Mouse (Mus musculus) forebrain, embryonic 12.5 days (tissue): ENCODE measurements around the gene Lyve1. TPM values are rescaled to one million over a fixed set of nuclear protein-coding genes. Genes with fewer than 3 reads are reported as not detected.
A peak's percentile ranks its signal among the peaks of the same experiment; 100 is the strongest.

Experiments used
- ATAC-seq: fragments of 200-750 bp; cut with Nextera tagmentation; 2 replicates; pipeline ENCODE4 v1.8.0; 2017; ENCODE audit warnings: moderate TSS enrichment; ENCODE audit not compliant: low FRiP score
- H3K27ac ChIP-seq: fragments of 300-500 bp; sonication (generic); 2 replicates; pipeline ENCODE4 v1.5.1; 2016; ENCODE audit warnings: mild to moderate bottlenecking
- H3K27me3 ChIP-seq: fragments of 300-500 bp; sonication (generic); 2 replicates; pipeline ENCODE4 v1.6.1; 2016; ENCODE audit warnings: mild to moderate bottlenecking
- H3K36me3 ChIP-seq: fragments of 300-500 bp; sonication (generic); replicated peaks from 2 replicates; pipeline ENCODE4 v1.6.1; 2016; ENCODE audit warnings: mild to moderate bottlenecking
- H3K4me1 ChIP-seq: fragments of 300-500 bp; sonication (generic); 2 replicates; pipeline ENCODE4 v1.6.1; 2016
- H3K4me2 ChIP-seq: fragments of 300-500 bp; sonication (generic); 2 replicates; pipeline ENCODE4 v1.6.1; 2016; ENCODE audit warnings: mild to moderate bottlenecking, moderate library complexity
- H3K4me3 ChIP-seq: fragments of 300-500 bp; sonication (generic); replicated peaks from 2 replicates; pipeline ENCODE4 v1.5.1; 2016; ENCODE audit warnings: mild to moderate bottlenecking
- H3K9ac ChIP-seq: fragments of 300-500 bp; sonication (generic); 2 replicates; pipeline ENCODE4 v1.6.1; 2016; ENCODE audit warnings: mild to moderate bottlenecking
- H3K9me3 ChIP-seq: fragments of 300-500 bp; sonication (generic); 2 replicates; pipeline ENCODE4 v1.6.1; 2016
- WGBS: fragments of 180-500 bp; shearing (Covaris S2); methylation state at CpG from one replicate; pipeline ENCODE4 v1.1.7; 2016; 5-methylcytosine and 5-hydroxymethylcytosine counted together
- polyA plus RNA-seq: library from polyadenylated mRNA; unstranded; fragments of >200 nt; fragmentation: Nextera tagmentation; extraction: Ambion mirVana; gene quantifications from 2 replicates; pipeline ENCODE4 v1.2.1, GENCODE M21; 2016

The Lyve1 gene
- polyA plus RNA-seq, 1 experiment from 2014 or later: 3.0 TPM

DNA sequence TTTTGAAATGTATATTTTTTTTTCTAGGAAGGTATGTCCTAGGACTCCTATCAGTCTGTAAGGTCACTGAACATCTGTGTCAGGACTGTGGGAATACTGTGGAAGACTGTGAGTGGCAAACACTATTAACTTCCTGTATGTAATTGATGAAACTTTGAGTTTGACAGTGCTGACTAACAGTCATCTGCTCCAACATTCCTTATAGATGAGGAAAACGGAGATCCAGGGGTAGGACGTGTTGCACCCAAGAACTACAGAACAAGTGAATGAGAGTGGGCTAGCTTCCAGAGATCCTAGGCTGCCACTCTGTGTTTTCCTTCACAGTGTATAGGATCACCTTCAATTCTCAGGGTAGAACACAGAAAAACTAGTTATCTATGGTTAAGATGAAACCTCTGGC, 15.7 kb downstream of the Lyve1 start:
- Histone ChIP-seq H3K27ac (no peak overlapping the region), H3K36me3 (no peaks in the 10 kb centered on the region), H3K4me1 (peaks cover 10% of the 10 kb centered on the region), H3K27me3 (no peaks in the 10 kb centered on the region), H3K4me2 (no peak overlapping the region), H3K9ac (no peak overlapping the region), H3K4me3 (no peak overlapping the region), H3K9me3 (0 out of 2 replicates have a peak, but pooled peaks cover 4% of the 10 kb centered on the region)
- ATAC-seq: no peak
- WGBS: 84% methylated on average over 2 of the region's 2 CpGs

DNA sequence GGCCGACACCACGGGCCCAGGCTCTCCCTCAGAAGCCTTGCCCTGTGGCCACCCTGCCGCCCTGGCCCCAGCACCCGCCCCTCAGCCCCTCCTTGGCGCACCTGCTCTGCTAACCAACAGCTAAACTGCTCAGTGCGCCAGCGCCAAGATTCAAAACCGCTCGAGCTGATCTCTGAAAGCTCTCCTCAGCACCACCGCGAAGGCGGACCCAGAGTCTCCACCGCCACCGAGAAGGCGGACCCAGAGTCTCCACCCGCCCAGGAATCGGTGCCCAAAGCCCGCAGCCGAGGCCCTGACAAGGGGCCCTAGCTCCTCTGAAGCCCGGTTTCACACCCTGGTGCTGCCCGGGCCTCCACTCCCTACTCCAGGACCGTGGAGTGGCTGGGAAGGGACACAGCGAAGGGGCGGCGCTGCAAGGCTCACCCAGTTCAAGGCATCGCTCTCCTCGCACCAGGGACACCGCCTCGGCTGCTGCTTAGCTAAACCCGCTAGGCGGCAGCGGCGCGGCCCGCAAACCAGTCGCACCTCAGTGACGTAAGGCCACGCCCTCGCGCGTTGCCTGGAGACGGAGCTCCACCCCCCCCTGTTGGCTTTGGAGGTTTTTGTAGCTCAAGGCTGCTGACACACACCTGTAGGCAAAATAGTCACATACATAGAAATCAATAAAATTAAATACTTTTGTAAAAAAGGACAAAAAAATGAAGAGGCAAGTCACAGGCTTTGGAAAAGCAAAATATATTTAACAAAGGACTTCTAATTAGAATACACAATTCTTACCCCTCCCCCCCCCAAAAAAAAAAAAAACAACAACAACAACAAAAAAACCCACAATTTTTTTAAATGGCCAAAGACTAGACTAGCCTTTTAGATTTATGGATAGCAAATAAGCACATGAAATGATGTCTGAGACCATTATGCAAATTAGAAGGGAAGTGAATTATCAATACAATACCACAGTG, 18.8 kb downstream of the Lyve1 start, which contains the start of gene Rnf141:
TSS of gene Rnf141 (minus strand) at position 542 of the 959 bp plus-strand sequence.
- peak within 1 kb of the TSS; percentile 86 for H3K27ac ChIP-seq
- no peaks in the 10 kb centered on the region for H3K27me3 ChIP-seq
- 1% methylated on average over 42 of the region's 42 CpGs for WGBS
- H3K4me3 ChIP-seq: peak within 1 kb of the TSS; percentile 67
- peak within 1 kb of the TSS; percentile 70 for H3K4me2 ChIP-seq
- peaks cover 10% of the 10 kb centered on the region for H3K4me1 ChIP-seq
- peak within 1 kb of the TSS; percentile 83 for H3K9ac ChIP-seq
- H3K36me3 ChIP-seq: no peaks in the 10 kb centered on the region
- ATAC-seq: peak; percentile 95
- H3K9me3 ChIP-seq: 0 out of 2 replicates have a peak, but pooled peaks cover 4% of the 10 kb centered on the region

GRCm38 (mm10) chr7:110840332-110840731, 22.7 kb downstream of the Lyve1 start:
- H3K4me2 ChIP-seq: no peak overlapping the region
- no peak overlapping the region for H3K9ac ChIP-seq
- H3K4me1 ChIP-seq: peaks cover 10% of the 10 kb centered on the region
- no peaks in the 10 kb centered on the region for H3K9me3 ChIP-seq
- no peaks in the 10 kb centered on the region for H3K36me3 ChIP-seq
- no peak overlapping the region for H3K27ac ChIP-seq
- H3K4me3 ChIP-seq: no peak overlapping the region
- H3K27me3 ChIP-seq: no peaks in the 10 kb centered on the region
- 85% methylated on average over 4 of the region's 4 CpGs for WGBS
- no peak for ATAC-seq

DNA sequence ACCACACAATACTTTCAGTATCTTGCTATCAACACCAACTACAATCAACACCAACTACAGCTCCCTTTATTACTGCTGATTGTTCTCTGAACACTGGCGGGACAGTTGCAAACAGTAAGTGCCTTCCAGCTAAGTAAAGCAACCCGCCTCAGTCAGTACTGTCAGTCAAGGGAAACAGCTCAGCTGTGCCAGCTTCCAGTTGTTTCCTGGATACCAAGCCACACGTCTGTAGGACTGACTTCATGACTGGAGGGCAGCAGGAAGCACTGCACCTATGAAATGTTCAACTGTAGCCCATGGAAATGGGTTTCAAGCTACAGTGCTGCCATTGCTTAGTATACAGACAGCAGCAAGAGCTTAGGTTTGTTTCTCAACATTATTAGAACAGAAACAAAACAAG, 28.5 kb downstream of the Lyve1 start:
- H3K9ac ChIP-seq: no peak overlapping the region
- no peak overlapping the region for H3K4me2 ChIP-seq
- H3K4me1 ChIP-seq: no peaks in the 10 kb centered on the region
- peaks cover 23% of the 10 kb centered on the region; the same call in 1 of the 2 replicates for H3K36me3 ChIP-seq
- no peak overlapping the region for H3K4me3 ChIP-seq
- ATAC-seq: no peak
- 73% methylated on average over 3 of the region's 3 CpGs for WGBS
- no peaks in the 10 kb centered on the region for H3K27me3 ChIP-seq
- H3K9me3 ChIP-seq: no peaks in the 10 kb centered on the region
- no peak overlapping the region for H3K27ac ChIP-seq

DNA sequence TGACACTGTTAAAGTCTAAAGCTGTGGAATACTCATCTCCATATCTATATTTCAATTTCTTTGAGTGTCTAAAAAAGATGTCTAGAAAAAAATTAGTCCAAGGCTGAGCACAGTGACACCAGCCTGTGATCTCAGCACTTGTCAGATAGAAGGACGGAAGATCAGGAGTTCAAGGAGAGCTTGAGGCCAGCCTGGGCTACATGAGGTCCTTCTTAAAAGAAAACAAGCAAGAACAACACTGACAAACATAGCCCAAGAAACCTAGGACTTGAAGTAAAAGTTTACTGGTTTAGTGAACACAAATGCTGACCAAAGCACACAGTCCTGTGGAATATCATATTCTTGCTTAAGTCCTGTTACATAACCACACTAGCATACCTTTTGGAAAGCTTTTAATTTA, 29.0 kb downstream of the Lyve1 start:
- H3K4me2 ChIP-seq: no peak overlapping the region
- WGBS: 91% methylated on average over 1 of the region's 1 CpGs
- peaks cover 28% of the 10 kb centered on the region for H3K36me3 ChIP-seq
- no peaks in the 10 kb centered on the region for H3K27me3 ChIP-seq
- H3K4me3 ChIP-seq: no peak overlapping the region
- H3K4me1 ChIP-seq: no peaks in the 10 kb centered on the region
- H3K9ac ChIP-seq: no peak overlapping the region
- no peak for ATAC-seq
- no peaks in the 10 kb centered on the region for H3K9me3 ChIP-seq
- no peak overlapping the region for H3K27ac ChIP-seq

GRCm38 (mm10) chr7:110833024-110833423, 30.0 kb downstream of the Lyve1 start:
- ATAC-seq: no peak

GRCm38 (mm10) chr7:110823995-110824953, 38.8 kb downstream of the Lyve1 start:
- no peak overlapping the region for H3K27ac ChIP-seq
- no peaks in the 10 kb centered on the region for H3K4me1 ChIP-seq
- 92% methylated on average over 8 of the region's 8 CpGs for WGBS
- H3K9me3 ChIP-seq: no peaks in the 10 kb centered on the region
- H3K4me2 ChIP-seq: no peak overlapping the region
- no peaks in the 10 kb centered on the region for H3K27me3 ChIP-seq
- H3K36me3 ChIP-seq: peaks cover 19% of the 10 kb centered on the region
- ATAC-seq: no peak
- no peak overlapping the region for H3K4me3 ChIP-seq
- H3K9ac ChIP-seq: no peak overlapping the region

More at GRCm38 (mm10) chr7:110833024-110833423, 30.0 kb downstream of the Lyve1 start:
- WGBS: 96% methylated on average over 1 of the region's 1 CpGs
- Histone ChIP-seq H3K9ac (no peak overlapping the region), H3K36me3 (peaks cover 31% of the 10 kb centered on the region), H3K4me1 (no peaks in the 10 kb centered on the region), H3K9me3 (no peaks in the 10 kb centered on the region), H3K4me3 (no peak overlapping the region), H3K27ac (no peak overlapping the region), H3K4me2 (no peak overlapping the region), H3K27me3 (no peaks in the 10 kb centered on the region)

GRCm38 (mm10) chr7:110823593-110823992, 39.4 kb downstream of the Lyve1 start:
- H3K9me3 ChIP-seq: no peaks in the 10 kb centered on the region
- WGBS: 92% methylated on average over 4 of the region's 4 CpGs
- H3K4me2 ChIP-seq: no peak overlapping the region
- no peak overlapping the region for H3K4me3 ChIP-seq
- ATAC-seq: no peak
- no peak overlapping the region for H3K9ac ChIP-seq
- H3K36me3 ChIP-seq: peaks cover 13% of the 10 kb centered on the region
- H3K27me3 ChIP-seq: no peaks in the 10 kb centered on the region
- H3K27ac ChIP-seq: no peak overlapping the region
- H3K4me1 ChIP-seq: no peaks in the 10 kb centered on the region

- H3K4me1 ChIP-seq: no peaks in the 10 kb centered on the region
- peaks cover 13% of the 10 kb centered on the region for H3K36me3 ChIP-seq
- ATAC-seq: no peak
- no peak overlapping the region for H3K27ac ChIP-seq
- WGBS: 89% methylated on average over 8 of the region's 8 CpGs
- H3K9me3 ChIP-seq: no peaks in the 10 kb centered on the region
- H3K9ac ChIP-seq: no peak overlapping the region
- no peak overlapping the region for H3K4me3 ChIP-seq
- no peak overlapping the region for H3K4me2 ChIP-seq
- H3K27me3 ChIP-seq: no peaks in the 10 kb centered on the region
Measured at GRCm38 (mm10) chr7:110823076-110823475, 40.0 kb downstream of the Lyve1 start.

- H3K4me3 ChIP-seq: no peak overlapping the region
- H3K4me1 ChIP-seq: no peaks in the 10 kb centered on the region
- H3K27me3 ChIP-seq: no peaks in the 10 kb centered on the region
- H3K36me3 ChIP-seq: peaks cover 13% of the 10 kb centered on the region
- 82% methylated on average over 4 of the region's 4 CpGs for WGBS
- H3K9me3 ChIP-seq: no peaks in the 10 kb centered on the region
- ATAC-seq: no peak
- H3K9ac ChIP-seq: no peak overlapping the region
- H3K27ac ChIP-seq: no peak overlapping the region
- H3K4me2 ChIP-seq: no peak overlapping the region
Measured at GRCm38 (mm10) chr7:110822055-110822454, 41.0 kb downstream of the Lyve1 start.

- no peaks in the 10 kb centered on the region for H3K9me3 ChIP-seq
- H3K9ac ChIP-seq: no peak overlapping the region
- H3K4me2 ChIP-seq: no peak overlapping the region
- no peaks in the 10 kb centered on the region for H3K4me1 ChIP-seq
- H3K27me3 ChIP-seq: no peaks in the 10 kb centered on the region
- peaks cover 13% of the 10 kb centered on the region for H3K36me3 ChIP-seq
- no peak overlapping the region for H3K4me3 ChIP-seq
- H3K27ac ChIP-seq: no peak overlapping the region
- ATAC-seq: no peak
- 82% methylated on average over 3 of the region's 3 CpGs for WGBS
Measured at GRCm38 (mm10) chr7:110821653-110822052, 41.4 kb downstream of the Lyve1 start.

GRCm38 (mm10) chr7:110821068-110821467, 42.0 kb downstream of the Lyve1 start:
- Histone ChIP-seq H3K27ac (no peak overlapping the region), H3K9me3 (no peaks in the 10 kb centered on the region), H3K4me1 (no peaks in the 10 kb centered on the region), H3K36me3 (peaks cover 13% of the 10 kb centered on the region), H3K4me3 (no peak overlapping the region), H3K9ac (no peak overlapping the region), H3K27me3 (no peaks in the 10 kb centered on the region), H3K4me2 (no peak overlapping the region)
- ATAC-seq: no peak
- 58% methylated on average over 5 of the region's 5 CpGs for WGBS
